Mouse (Mus musculus) forebrain, postnatal 0 days (tissue): ENCODE measurements around the gene Ccdc14. TPM values are rescaled to one million over a fixed set of nuclear protein-coding genes. Genes with fewer than 3 reads are reported as not detected.
"Not testable (repeated sequence)": the region's sequence is repeated elsewhere in the genome, so short reads cannot be mapped to it uniquely, and the experiment has no call there.

ENCODE experiments used
- ATAC-seq: fragments of 200-750 bp; cut with Nextera tagmentation; 2 replicates; pipeline ENCODE4 v1.8.0; 2017; ENCODE audit warnings: mild to moderate bottlenecking, moderate library complexity
- DNase-seq: peaks from one replicate; pipeline ENCODE4 v3.0.0-alpha.2; 2015
- H3K27ac ChIP-seq: fragments of 300-500 bp; sonication (generic); 2 replicates; pipeline ENCODE4 v1.5.1; 2014; ENCODE audit warnings: low read depth, mild to moderate bottlenecking, antibody characterized with exemption, low read length, moderate library complexity, mixed read lengths
- H3K27me3 ChIP-seq: fragments of 300-500 bp; sonication (generic); 2 replicates; pipeline ENCODE4 v1.6.1; 2014; ENCODE audit warnings: mild to moderate bottlenecking, low read length, mixed read lengths; ENCODE audit not compliant: insufficient read depth
- H3K36me3 ChIP-seq: fragments of 300-500 bp; sonication (generic); 2 replicates; pipeline ENCODE4 v1.6.1; 2014; ENCODE audit warnings: mild to moderate bottlenecking, moderate library complexity; ENCODE audit not compliant: insufficient read depth
- H3K4me1 ChIP-seq: fragments of 300-500 bp; sonication (generic); 2 replicates; pipeline ENCODE4 v1.6.1; 2014; ENCODE audit warnings: antibody characterized with exemption; ENCODE audit not compliant: insufficient read depth
- H3K4me2 ChIP-seq: fragments of 300-500 bp; sonication (generic); 2 replicates; pipeline ENCODE4 v1.6.1; 2014; ENCODE audit warnings: low read depth, mild to moderate bottlenecking, moderate library complexity
- H3K4me3 ChIP-seq: fragments of 300-500 bp; sonication (generic); 2 replicates; pipeline ENCODE4 v1.5.1; 2014; ENCODE audit warnings: low read depth, low read length, mixed read lengths
- H3K9ac ChIP-seq: fragments of 300-500 bp; sonication (generic); 2 replicates; pipeline ENCODE4 v1.6.1; 2014; ENCODE audit warnings: mild to moderate bottlenecking
- H3K9me3 ChIP-seq: fragments of 300-500 bp; sonication (generic); 2 replicates; pipeline ENCODE4 v1.6.1; 2016; ENCODE audit warnings: low read length
- CTCF ChIP-seq: sonication (generic); IDR thresholded peaks from 2 replicates; pipeline ENCODE4 v1.5.1; 2016; ENCODE audit warnings: antibody characterized with exemption, control low read depth, low read depth
- WGBS: fragments of 180-500 bp; shearing (Covaris S2); extraction: QIAGEN DNeasy Blood & Tissue Kit; methylation state at CpG from one replicate; pipeline ENCODE4 v1.1.7; 2014; 5-methylcytosine and 5-hydroxymethylcytosine counted together
- polyA plus RNA-seq: library from polyadenylated mRNA; unstranded; fragments of >200 nt; fragmentation: Nextera tagmentation; extraction: Ambion mirVana; gene quantifications from 2 replicates; pipeline ENCODE4 v1.2.1, GENCODE M21; 2015
- total RNA-seq: library from RNA; depleted of rRNA; stranded (reverse); fragments of >200 nt; gene quantifications from 2 replicates; pipeline ENCODE4 v1.2.3, GENCODE M21; 2014

The Ccdc14 gene
- total and polyA plus RNA-seq, 2 experiments from 2014 or later, result 2.2 to 5.1 TPM

DNA sequence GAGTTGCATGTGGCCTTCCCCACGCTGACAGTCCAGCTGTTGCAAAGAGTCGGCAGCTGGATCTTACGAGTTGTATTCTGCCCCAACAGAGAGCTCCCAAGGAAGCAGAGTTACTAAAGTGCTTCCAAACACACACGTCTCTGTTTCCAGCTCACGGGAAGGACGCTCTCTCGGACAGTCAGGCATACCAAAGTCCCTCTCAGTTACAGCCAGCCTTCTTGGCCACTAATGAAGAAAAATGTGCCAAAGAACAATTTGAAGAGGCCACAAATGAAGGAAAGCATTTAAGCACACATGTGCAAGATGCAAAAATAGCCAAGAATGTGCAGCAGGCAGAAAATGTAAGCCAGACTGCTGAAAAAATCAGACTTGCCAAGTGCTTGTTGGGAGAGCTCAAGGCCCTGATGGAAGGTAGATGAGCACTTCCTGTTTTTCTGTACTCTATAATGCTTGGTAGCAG is 16.1 kb downstream of the Ccdc14 start:
- no peaks in the 10 kb centered on the region; the same call in 1 of the 2 replicates for H3K36me3 ChIP-seq
- no peak for ATAC-seq

DNA sequence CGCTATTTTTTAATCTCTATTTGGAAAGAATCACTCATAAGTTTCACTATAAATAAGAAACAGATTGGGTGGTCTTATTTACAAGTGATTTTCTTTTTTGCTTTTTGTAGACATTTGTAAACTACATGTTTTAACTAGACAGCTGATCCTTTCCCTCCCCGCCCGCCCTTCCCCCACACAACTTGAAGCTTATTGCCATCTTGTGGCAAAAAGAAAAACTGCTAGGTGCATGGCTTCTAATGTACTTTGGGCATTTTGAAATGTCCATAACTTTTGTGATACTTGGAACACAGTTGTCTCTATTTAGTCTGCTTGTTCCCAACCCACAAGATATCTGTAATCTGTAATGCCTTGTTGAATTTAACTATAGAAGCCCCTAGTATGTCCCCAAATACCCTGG is 21.1 kb downstream of the Ccdc14 start:
- Histone ChIP-seq H3K27ac (no peak overlapping the region), H3K36me3 (no peaks in the 10 kb centered on the region; the same call in 1 of the 2 replicates), H3K4me2 (no peak overlapping the region), H3K9ac (no peak overlapping the region), H3K9me3 (no peaks in the 10 kb centered on the region), H3K27me3 (no peaks in the 10 kb centered on the region), H3K4me1 (no peaks in the 10 kb centered on the region; the same call in 1 of the 2 replicates), H3K4me3 (no peak overlapping the region)
- ATAC-seq (peak; percentile 36; the same call in 1 of the 2 replicates), DNase-seq (peak; percentile 20)
- WGBS, result 74% methylated on average over 3 of the region's 3 CpGs
- TF ChIP-seq CTCF, result peak; percentile 72

More for the DNA sequence above, 16.1 kb downstream of the Ccdc14 start:
- 71% methylated on average over 7 of the region's 7 CpGs for WGBS
- Histone ChIP-seq H3K27ac (no peak overlapping the region), H3K27me3 (no peaks in the 10 kb centered on the region), H3K4me1 (no peaks in the 10 kb centered on the region; the same call in 1 of the 2 replicates), H3K4me3 (no peak overlapping the region), H3K9me3 (no peaks in the 10 kb centered on the region), H3K4me2 (no peak overlapping the region), H3K9ac (no peak overlapping the region)
- DNase-seq, result no peak
- TF ChIP-seq CTCF, result no peak

DNA sequence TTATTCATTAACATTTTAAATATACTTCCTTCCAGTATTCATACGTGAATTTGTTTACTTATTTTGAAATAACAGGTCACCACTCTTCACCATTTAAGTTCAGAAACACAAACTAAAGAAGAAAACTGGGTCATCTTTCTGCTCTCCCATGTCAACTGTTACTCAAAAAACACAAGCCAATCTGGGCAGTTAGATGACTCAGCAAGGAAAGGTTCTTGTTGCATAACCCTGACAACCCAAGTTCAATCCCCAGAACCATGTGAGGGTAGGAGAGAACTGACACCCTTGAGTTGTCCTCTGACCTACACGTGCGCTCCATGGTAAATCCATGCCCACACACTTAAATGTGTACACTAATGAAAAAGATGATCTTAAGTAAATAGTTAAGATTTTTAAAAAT is 34.7 kb downstream of the Ccdc14 start:
- H3K27me3 ChIP-seq, result no peaks in the 10 kb centered on the region
- H3K9me3 ChIP-seq, result no peaks in the 10 kb centered on the region; the same call in 1 of the 2 replicates
- no peak overlapping the region for H3K27ac ChIP-seq
- H3K4me1 ChIP-seq, result no peaks in the 10 kb centered on the region
- H3K9ac ChIP-seq, result no peak overlapping the region
- no peak for ATAC-seq
- TF ChIP-seq CTCF, result no peak
- no peak overlapping the region for H3K4me2 ChIP-seq
- 95% methylated on average over 3 of the region's 3 CpGs for WGBS
- DNase-seq, result no peak
- no peak overlapping the region for H3K4me3 ChIP-seq
- peaks cover 6% of the 10 kb centered on the region for H3K36me3 ChIP-seq

DNA sequence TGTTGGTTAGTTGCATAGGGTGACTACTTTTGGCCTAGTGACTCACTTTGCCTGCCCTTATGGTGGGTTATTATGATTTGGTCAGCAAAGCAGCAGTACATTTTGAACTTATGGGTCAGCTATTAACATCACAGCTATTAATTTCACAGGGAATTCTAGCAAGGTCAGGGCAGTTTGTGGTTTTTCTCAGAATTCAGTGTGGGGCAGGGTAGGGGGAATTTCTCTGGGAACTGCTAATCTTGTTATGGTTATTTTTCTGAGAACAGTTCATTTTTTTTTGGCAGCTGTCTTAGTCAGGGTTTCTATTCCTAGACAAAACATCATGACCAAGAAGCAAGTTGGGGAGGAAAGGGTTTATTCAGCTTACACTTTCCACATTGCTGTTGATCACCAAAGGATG is 38.2 kb downstream of the Ccdc14 start:
- H3K9me3 ChIP-seq, result not testable (repeated sequence)

DNA sequence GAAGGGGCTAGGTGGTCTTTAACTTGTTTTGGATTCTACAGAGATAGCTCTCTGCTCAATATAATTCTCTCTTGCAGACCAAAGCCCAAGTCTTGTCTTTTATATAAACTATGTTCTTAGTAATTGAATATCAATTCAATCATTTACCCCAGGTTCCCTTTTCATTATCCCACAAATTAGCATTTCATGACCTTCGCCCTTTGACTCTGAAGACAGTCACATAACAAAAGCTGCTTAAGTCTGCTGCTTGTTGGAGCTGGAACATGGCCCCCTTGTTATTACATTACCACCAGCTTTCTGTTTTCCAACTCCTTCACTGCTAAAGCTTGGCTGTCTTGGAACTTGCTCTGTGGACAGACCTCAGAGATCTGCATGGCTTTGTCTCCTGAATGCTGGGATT is 39.0 kb downstream of the Ccdc14 start:
- TF ChIP-seq CTCF, result no peak
- no peaks in the 10 kb centered on the region; the same call in 1 of the 2 replicates for H3K9me3 ChIP-seq
- WGBS, result 93% methylated on average over 1 of the region's 1 CpGs
- H3K9ac ChIP-seq, result no peak overlapping the region
- no peak overlapping the region for H3K4me2 ChIP-seq
- H3K27me3 ChIP-seq, result no peaks in the 10 kb centered on the region
- no peaks in the 10 kb centered on the region for H3K36me3 ChIP-seq
- H3K27ac ChIP-seq, result no peak overlapping the region
- ATAC-seq, result no peak
- H3K4me3 ChIP-seq, result no peak overlapping the region
- no peaks in the 10 kb centered on the region for H3K4me1 ChIP-seq
- no peak for DNase-seq

More for the DNA sequence above, 38.2 kb downstream of the Ccdc14 start:
- H3K4me1 ChIP-seq, ATAC-seq, H3K4me2 ChIP-seq, H3K27ac ChIP-seq, H3K9ac ChIP-seq, H3K27me3 ChIP-seq, H3K4me3 ChIP-seq, DNase-seq, H3K36me3 ChIP-seq: not testable (repeated sequence)

DNA sequence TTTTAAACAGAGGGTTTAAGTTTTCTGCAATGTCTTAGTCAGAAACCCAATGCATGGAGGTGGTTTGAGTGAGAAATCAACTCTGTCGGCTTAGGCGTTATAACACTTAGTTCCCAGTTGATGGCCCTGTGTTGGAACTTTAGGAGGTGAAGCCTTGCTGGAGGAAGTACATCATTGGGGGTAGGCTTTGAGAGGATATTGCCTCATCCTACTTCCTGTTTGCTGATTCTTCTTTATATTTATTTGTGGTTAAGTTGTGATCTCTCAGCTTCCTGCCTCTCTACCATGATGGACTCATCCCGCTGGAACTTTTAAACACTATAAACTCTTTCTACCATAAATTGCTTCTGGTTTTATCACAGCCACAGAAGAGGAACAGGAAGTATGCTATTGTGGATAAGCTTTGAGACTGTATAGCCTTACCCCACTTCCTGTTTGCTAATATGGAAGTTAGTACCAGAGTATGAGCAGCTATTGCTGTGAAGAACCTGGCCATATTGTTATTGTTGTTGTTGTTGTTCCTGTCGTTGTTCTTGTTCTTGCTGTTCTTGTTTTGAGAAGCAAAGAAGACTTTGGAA is 48.3 kb downstream of the Ccdc14 start:
- Histone ChIP-seq H3K9ac (no peak overlapping the region), H3K4me3 (no peak overlapping the region), H3K27ac (no peak overlapping the region), H3K27me3 (no peaks in the 10 kb centered on the region), H3K4me2 (no peak overlapping the region), H3K4me1 (no peaks in the 10 kb centered on the region), H3K36me3 (no peaks in the 10 kb centered on the region), H3K9me3 (no peaks in the 10 kb centered on the region)
- DNase-seq, result no peak
- TF ChIP-seq CTCF, result no peak
- no peak for ATAC-seq
- WGBS, result 93% methylated on average over 4 of the region's 4 CpGs

DNA sequence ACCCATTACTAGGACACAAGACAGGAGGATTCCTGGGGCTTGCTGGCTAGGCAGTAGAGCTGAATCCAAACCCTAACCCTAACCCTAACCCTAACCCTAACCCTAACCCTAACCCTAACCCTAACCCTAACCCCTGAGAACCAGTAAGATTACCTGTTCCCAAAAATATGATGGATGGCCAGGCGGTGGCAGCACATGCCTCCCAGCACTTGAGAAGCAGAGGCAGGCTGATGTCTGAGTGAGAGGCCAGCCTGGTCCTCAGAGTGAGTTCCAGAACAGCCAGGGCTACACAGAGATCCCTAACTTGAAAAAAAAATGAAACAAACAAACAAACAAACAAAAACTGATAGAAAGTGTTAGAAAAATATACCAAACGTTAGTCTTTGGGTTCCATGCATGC is 52.5 kb downstream of the Ccdc14 start:
- Histone ChIP-seq H3K27me3 (peaks cover 3% of the 10 kb centered on the region), H3K4me3 (no peak overlapping the region), H3K27ac (no peak overlapping the region), H3K9ac (no peak overlapping the region), H3K36me3 (no peaks in the 10 kb centered on the region; the same call in 1 of the 2 replicates), H3K9me3 (no peaks in the 10 kb centered on the region), H3K4me1 (no peaks in the 10 kb centered on the region), H3K4me2 (no peak overlapping the region)
- ATAC-seq (no peak), DNase-seq (no peak)
- 0 out of 2 replicates have a peak, but pooled peaks have one; percentile 7 for TF ChIP-seq CTCF
- WGBS, result 55% methylated on average over 2 of the region's 2 CpGs
